Mouse (Mus musculus) heart, adult 2 months (tissue): ENCODE measurements around the gene Slc13a5.

Experiments
- EP300 ChIP-seq: fragments of 200-500 bp; IDR thresholded peaks from 2 replicates; pipeline ENCODE4 v1.6.1; 2011; ENCODE audit warnings: low read depth, low read length, control low read depth; ENCODE audit not compliant: insufficient read depth
- POLR2A ChIP-seq: fragments of 200-500 bp; IDR thresholded peaks from 2 replicates; pipeline ENCODE4 v1.6.1; 2011; ENCODE audit warnings: mild to moderate bottlenecking, low read depth, low read length, control low read depth; ENCODE audit not compliant: insufficient read depth

- TF ChIP-seq POLR2A (no peak), EP300 (no peak)
Measured at GRCm38 (mm10) chr11:72287543-72287942, 20.5 kb upstream of the Slc13a5 start.
